Mouse (Mus musculus): ENCODE measurements around the gene Abcc6. TPM values are rescaled to one million over a fixed set of nuclear protein-coding genes. Genes with fewer than 3 reads are reported as not detected.
A peak's percentile ranks its signal among the peaks of the same experiment; 100 is the strongest.
"Not testable (repeated sequence)": the region's sequence is repeated elsewhere in the genome, so short reads cannot be mapped to it uniquely, and the experiment has no call there.

Abcc6 gene
- polyA plus RNA-seq, 1 experiment from 2014 or later = 0.53 TPM

GRCm38 (mm10) chr7:45935114-45935513 lies 95.0 kb downstream of the Abcc6 start:
- H3K4me2 ChIP-seq (ENCODE audit: low read length) = no peak overlapping the region
- no peaks in the 10 kb centered on the region for H3K36me3 ChIP-seq (ENCODE audit: control insufficient read depth, insufficient read depth, low read length)
- H3K9me3 ChIP-seq (ENCODE audit: control insufficient read depth, low read length) = peaks cover 3% of the 10 kb centered on the region; the same call in 1 of the 2 replicates
- no peak overlapping the region for H3K9ac ChIP-seq (ENCODE audit: low read depth, low read length)
- H3K27ac ChIP-seq (ENCODE audit: low read depth, low read length) = no peak overlapping the region
- H3K4me1 ChIP-seq (ENCODE audit: control insufficient read depth, insufficient read depth, low read depth, low read length) = no peaks in the 10 kb centered on the region
- ATAC-seq = no peak; the same call in 1 of the 2 replicates
- 24% methylated on average over 7 of the region's 7 CpGs for WGBS
- no peak overlapping the region for H3K4me3 ChIP-seq (ENCODE audit: low read length)
- no peaks in the 10 kb centered on the region for H3K27me3 ChIP-seq (replicated peaks; ENCODE audit: control insufficient read depth, insufficient read depth, low read length)

- not testable (repeated sequence) for H3K36me3 ChIP-seq (ENCODE audit: control insufficient read depth, insufficient read depth, low read length); H3K9me3 ChIP-seq (ENCODE audit: control insufficient read depth, low read length); H3K27ac ChIP-seq (ENCODE audit: low read depth, low read length); ATAC-seq; H3K4me1 ChIP-seq (ENCODE audit: control insufficient read depth, insufficient read depth, low read depth, low read length); H3K27me3 ChIP-seq (replicated peaks; ENCODE audit: control insufficient read depth, insufficient read depth, low read length); H3K9ac ChIP-seq (ENCODE audit: low read depth, low read length); H3K4me2 ChIP-seq (ENCODE audit: low read length); H3K4me3 ChIP-seq (ENCODE audit: low read length)
- WGBS = 90% methylated on average over 12 of the region's 12 CpGs
Observed at GRCm38 (mm10) chr7:45933766-45934165, 96.3 kb downstream of the Abcc6 start.

- Histone ChIP-seq H3K9me3 (ENCODE audit: control insufficient read depth, low read length) (peaks cover 3% of the 10 kb centered on the region; the same call in 1 of the 2 replicates), H3K27ac (ENCODE audit: low read depth, low read length) (no peak overlapping the region), H3K4me3 (ENCODE audit: low read length) (no peak overlapping the region), H3K27me3 (replicated peaks; ENCODE audit: control insufficient read depth, insufficient read depth, low read length) (peaks cover 4% of the 10 kb centered on the region), H3K4me2 (ENCODE audit: low read length) (no peak overlapping the region), H3K9ac (ENCODE audit: low read depth, low read length) (no peak overlapping the region), H3K36me3 (ENCODE audit: control insufficient read depth, insufficient read depth, low read length) (no peaks in the 10 kb centered on the region), H3K4me1 (ENCODE audit: control insufficient read depth, insufficient read depth, low read depth, low read length) (no peaks in the 10 kb centered on the region)
- WGBS = 97% methylated on average over 1 of the region's 1 CpGs
- no peak for ATAC-seq
Observed at GRCm38 (mm10) chr7:45929688-45930087, 100.4 kb downstream of the Abcc6 start.

- peak overlapping the region; percentile 41 for H3K9ac ChIP-seq (ENCODE audit: low read depth, low read length)
- H3K36me3 ChIP-seq (ENCODE audit: control insufficient read depth, insufficient read depth, low read length) = no peaks in the 10 kb centered on the region
- peaks cover 3% of the 10 kb centered on the region; the same call in 1 of the 2 replicates for H3K9me3 ChIP-seq (ENCODE audit: control insufficient read depth, low read length)
- WGBS = 10% methylated on average over 21 of the region's 23 CpGs
- H3K4me2 ChIP-seq (ENCODE audit: low read length) = peak overlapping the region; percentile 32
- no peak for ATAC-seq
- no peak overlapping the region for H3K4me3 ChIP-seq (ENCODE audit: low read length)
- H3K27me3 ChIP-seq (replicated peaks; ENCODE audit: control insufficient read depth, insufficient read depth, low read length) = peaks cover 4% of the 10 kb centered on the region
- H3K27ac ChIP-seq (ENCODE audit: low read depth, low read length) = no peak overlapping the region
- peaks cover 3% of the 10 kb centered on the region; the same call in 1 of the 2 replicates for H3K4me1 ChIP-seq (ENCODE audit: control insufficient read depth, insufficient read depth, low read depth, low read length)
Observed at GRCm38 (mm10) chr7:45928626-45929295, 101.3 kb downstream of the Abcc6 start.

- Histone ChIP-seq H3K4me3 (ENCODE audit: low read length) (peak overlapping the region; percentile 56), H3K27me3 (replicated peaks; ENCODE audit: control insufficient read depth, insufficient read depth, low read length) (peaks cover 4% of the 10 kb centered on the region), H3K36me3 (ENCODE audit: control insufficient read depth, insufficient read depth, low read length) (no peaks in the 10 kb centered on the region), H3K27ac (ENCODE audit: low read depth, low read length) (no peak overlapping the region; the same call in 1 of the 2 replicates), H3K4me2 (ENCODE audit: low read length) (peak overlapping the region; percentile 85), H3K9ac (ENCODE audit: low read depth, low read length) (peak overlapping the region; percentile 12; the same call in 1 of the 2 replicates), H3K4me1 (ENCODE audit: control insufficient read depth, insufficient read depth, low read depth, low read length) (peaks cover 8% of the 10 kb centered on the region), H3K9me3 (ENCODE audit: control insufficient read depth, low read length) (no peaks in the 10 kb centered on the region)
- ATAC-seq = no peak
- WGBS = 11% methylated on average over 14 of the region's 14 CpGs
Observed at GRCm38 (mm10) chr7:45924429-45924816, 105.7 kb downstream of the Abcc6 start.

GRCm38 (mm10) chr7:45923762-45924428 lies 106.2 kb downstream of the Abcc6 start, which contains the start of gene Ccdc114:
TSS of gene Ccdc114 (plus strand) at chr7:45924072.
- H3K4me3 ChIP-seq (ENCODE audit: low read length) = peak within 1 kb of the TSS; percentile 56
- no peaks in the 10 kb centered on the region for H3K9me3 ChIP-seq (ENCODE audit: control insufficient read depth, low read length)
- 6% methylated on average over 24 of the region's 24 CpGs for WGBS
- H3K9ac ChIP-seq (ENCODE audit: low read depth, low read length) = peak within 1 kb of the TSS; percentile 60
- no peaks in the 10 kb centered on the region for H3K36me3 ChIP-seq (ENCODE audit: control insufficient read depth, insufficient read depth, low read length)
- peak within 1 kb of the TSS; percentile 85 for H3K4me2 ChIP-seq (ENCODE audit: low read length)
- peak within 1 kb of the TSS; percentile 86 for H3K27ac ChIP-seq (ENCODE audit: low read depth, low read length)
- peaks cover 4% of the 10 kb centered on the region for H3K27me3 ChIP-seq (replicated peaks; ENCODE audit: control insufficient read depth, insufficient read depth, low read length)
- peak; percentile 48 for ATAC-seq
- H3K4me1 ChIP-seq (ENCODE audit: control insufficient read depth, insufficient read depth, low read depth, low read length) = peaks cover 8% of the 10 kb centered on the region

GRCm38 (mm10) chr7:45922928-45923761 lies 107.0 kb downstream of the Abcc6 start:
- H3K4me3 ChIP-seq (ENCODE audit: low read length) = peak overlapping the region; percentile 56
- peaks cover 4% of the 10 kb centered on the region for H3K27me3 ChIP-seq (replicated peaks; ENCODE audit: control insufficient read depth, insufficient read depth, low read length)
- peak overlapping the region; percentile 86 for H3K27ac ChIP-seq (ENCODE audit: low read depth, low read length)
- ATAC-seq = peak; percentile 88
- H3K9ac ChIP-seq (ENCODE audit: low read depth, low read length) = peak overlapping the region; percentile 60
- H3K4me1 ChIP-seq (ENCODE audit: control insufficient read depth, insufficient read depth, low read depth, low read length) = peaks cover 8% of the 10 kb centered on the region
- WGBS = under 1% methylated on average over 37 of the region's 37 CpGs
- H3K4me2 ChIP-seq (ENCODE audit: low read length) = peak overlapping the region; percentile 85
- no peaks in the 10 kb centered on the region for H3K36me3 ChIP-seq (ENCODE audit: control insufficient read depth, insufficient read depth, low read length)
- no peaks in the 10 kb centered on the region for H3K9me3 ChIP-seq (ENCODE audit: control insufficient read depth, low read length)

GRCm38 (mm10) chr7:45921950-45922600 lies 108.0 kb downstream of the Abcc6 start:
- no peak overlapping the region for H3K4me3 ChIP-seq (ENCODE audit: low read length)
- peaks cover 14% of the 10 kb centered on the region for H3K4me1 ChIP-seq (ENCODE audit: control insufficient read depth, insufficient read depth, low read depth, low read length)
- ATAC-seq = no peak
- no peak overlapping the region for H3K9ac ChIP-seq (ENCODE audit: low read depth, low read length)
- 84% methylated on average over 12 of the region's 12 CpGs for WGBS
- H3K4me2 ChIP-seq (ENCODE audit: low read length) = no peak overlapping the region
- no peak overlapping the region for H3K27ac ChIP-seq (ENCODE audit: low read depth, low read length)
- H3K9me3 ChIP-seq (ENCODE audit: control insufficient read depth, low read length) = no peaks in the 10 kb centered on the region
- no peaks in the 10 kb centered on the region for H3K27me3 ChIP-seq (replicated peaks; ENCODE audit: control insufficient read depth, insufficient read depth, low read length)
- H3K36me3 ChIP-seq (ENCODE audit: control insufficient read depth, insufficient read depth, low read length) = no peaks in the 10 kb centered on the region

All from hindbrain, embryonic 16.5 days (tissue).